ENCODE assay signal across 8 mouse cellular contexts in the genomic region with DNA sequence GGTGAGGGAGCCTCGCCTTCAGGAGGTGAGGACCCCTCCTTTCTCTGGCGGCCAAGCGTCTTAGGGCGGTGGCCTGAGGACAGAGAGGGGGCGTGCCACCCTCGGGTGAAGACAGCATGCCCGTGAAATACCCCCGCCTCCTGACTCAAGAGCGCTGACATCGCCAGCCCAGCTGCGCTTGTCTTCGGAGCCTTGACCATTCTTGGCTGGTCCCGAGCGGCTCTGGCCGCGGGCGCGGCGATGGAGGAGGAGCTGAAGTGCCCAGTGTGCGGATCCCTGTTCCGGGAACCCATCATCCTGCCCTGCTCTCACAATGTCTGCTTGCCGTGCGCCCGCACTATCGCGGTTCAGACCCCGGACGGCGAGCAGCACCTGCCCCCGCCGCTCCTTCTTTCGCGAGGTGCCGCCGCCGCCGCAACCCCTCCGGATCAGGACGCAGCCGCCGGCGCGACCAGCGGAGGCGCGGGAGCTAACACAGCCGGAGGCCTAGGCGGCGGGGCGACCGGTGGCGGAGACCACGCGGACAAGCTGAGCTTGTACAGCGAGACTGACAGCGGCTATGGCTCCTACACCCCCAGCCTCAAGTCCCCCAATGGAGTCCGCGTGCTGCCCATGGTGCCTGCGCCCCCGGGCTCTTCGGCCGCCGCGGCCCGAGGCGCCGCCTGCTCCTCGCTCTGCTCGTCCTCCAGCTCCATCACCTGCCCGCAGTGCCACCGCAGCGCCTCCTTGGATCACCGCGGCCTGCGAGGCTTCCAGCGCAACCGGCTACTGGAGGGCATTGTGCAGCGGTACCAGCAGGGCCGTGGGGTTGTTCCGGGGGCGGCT. TPM values are rescaled to one million over a fixed set of nuclear protein-coding genes. Genes with fewer than 3 reads are reported as not detected.
DNase-seq lines count a peak whose midpoint lies in the region; ATAC-seq and TF ChIP-seq lines count a peak whose summit lies in the region.

No protein-coding gene starts in this region.

- H3K4me1 ChIP-seq in embryonic facial prominence, embryonic 10.5 days: peaks cover 35% of the 10 kb centered on the region
- H3K4me1 ChIP-seq in intestine, embryonic 15.5 days (replicated peaks): peaks cover 28% of the 10 kb centered on the region
- peaks cover 15% of the 10 kb centered on the region for H3K4me1 ChIP-seq in neural tube, embryonic 11.5 days (ENCODE audit: control insufficient read depth, insufficient read depth, low read length)

- peak overlapping the region; percentile 48; the same call in 1 of the 2 replicates for H3K27ac ChIP-seq in layer of hippocampus, adult 2 months
- H3K27ac ChIP-seq in embryonic facial prominence, embryonic 10.5 days (replicated peaks): no peak overlapping the region; the same call in 1 of the 2 replicates
- no peak overlapping the region for H3K27ac ChIP-seq in intestine, embryonic 15.5 days
- peak overlapping the region; percentile 89 for H3K27ac ChIP-seq in neural tube, embryonic 11.5 days (ENCODE audit: low read depth, low read length)

- H3K9ac ChIP-seq in intestine, embryonic 15.5 days: 0 out of 2 replicates have a peak overlapping the region, but pooled peaks have one; percentile 2
- H3K9ac ChIP-seq in neural tube, embryonic 11.5 days (ENCODE audit: low read length): peak overlapping the region; percentile 63

- under 1% methylated on average over 81 of the region's 81 CpGs for WGBS in embryonic facial prominence, embryonic 10.5 days
- under 1% methylated on average over 81 of the region's 81 CpGs for WGBS in intestine, embryonic 15.5 days
- under 1% methylated on average over 69 of the region's 81 CpGs for WGBS in neural tube, embryonic 11.5 days

- peak overlapping the region; percentile 54 for H3K4me3 ChIP-seq in layer of hippocampus, adult 2 months
- peak overlapping the region; percentile 74 for H3K4me3 ChIP-seq in embryonic facial prominence, embryonic 10.5 days
- peak overlapping the region; percentile 57 for H3K4me3 ChIP-seq in intestine, embryonic 15.5 days (replicated peaks)
- peak overlapping the region; percentile 65 for H3K4me3 ChIP-seq in neural tube, embryonic 11.5 days (ENCODE audit: low read depth, low read length)

- H3K4me2 ChIP-seq in intestine, embryonic 15.5 days (replicated peaks): peak overlapping the region; percentile 100
- H3K4me2 ChIP-seq in neural tube, embryonic 11.5 days (ENCODE audit: low read depth): peak overlapping the region; percentile 94

- TF ChIP-seq CTCF in layer of hippocampus, adult 2 months (conservative IDR thresholded peaks at IDR 0.05): no peak

- H3K36me3 ChIP-seq in embryonic facial prominence, embryonic 10.5 days (replicated peaks): no peaks in the 10 kb centered on the region
- no peaks in the 10 kb centered on the region for H3K36me3 ChIP-seq in intestine, embryonic 15.5 days
- no peaks in the 10 kb centered on the region for H3K36me3 ChIP-seq in neural tube, embryonic 11.5 days (ENCODE audit: control insufficient read depth, insufficient read depth, low read length)

- peaks cover 94% of the 10 kb centered on the region for H3K27me3 ChIP-seq in embryonic facial prominence, embryonic 10.5 days (replicated peaks; ENCODE audit: low read depth, poor library complexity, severe bottlenecking)
- H3K27me3 ChIP-seq in intestine, embryonic 15.5 days (replicated peaks): peaks cover 64% of the 10 kb centered on the region
- peaks cover 28% of the 10 kb centered on the region for H3K27me3 ChIP-seq in neural tube, embryonic 11.5 days (ENCODE audit: control insufficient read depth, insufficient read depth, low read length)

- ATAC-seq in intestine, embryonic 15.5 days: peak; percentile 61
- ATAC-seq in neural tube, embryonic 11.5 days (ENCODE audit: insufficient read depth, low FRiP score, low TSS enrichment): peak; percentile 14
- ATAC-seq in erythroid progenitor cell, adult 5-6 weeks (replicated peaks; ENCODE audit: low FRiP score, poor library complexity, severe bottlenecking): no peak

- no peaks in the 10 kb centered on the region for H3K9me3 ChIP-seq in embryonic facial prominence, embryonic 10.5 days
- no peaks in the 10 kb centered on the region for H3K9me3 ChIP-seq in intestine, embryonic 15.5 days
- no peaks in the 10 kb centered on the region for H3K9me3 ChIP-seq in neural tube, embryonic 11.5 days (ENCODE audit: control insufficient read depth, low read length)

- no peak for DNase-seq in layer of hippocampus, adult 2 months (ENCODE audit: low spot score in 2 of 2)
- no peak for DNase-seq in layer of hippocampus, adult 8-10 months (ENCODE audit: low spot score in 2 of 2)
- DNase-seq in adrenal gland, postnatal 14 days: peak; percentile 30
- peak; percentile 27 for DNase-seq in embryonic facial prominence, embryonic 10.5 days (ENCODE audit: low spot score)
- DNase-seq in neural tube, embryonic 11.5 days (ENCODE audit: low spot score): peak; percentile 53
- no peak for DNase-seq in spleen, adult 18-20 months

RNA-seq across cellular contexts. Expression of gene Trim67, which starts 1.0 kb away (rescaled TPM):
- 1 to 10 TPM; 2.9 to 3.1 TPM for total RNA-seq in layer of hippocampus, adult 2 months (2021)
- 1 to 10 TPM; 1.9 to 2.3 (median 2.1) TPM for total RNA-seq in layer of hippocampus, adult 8-10 months (2022)
- total RNA-seq in adrenal gland, postnatal 14 days (2021): 4.7 and 5.4 TPM in 2 replicates
- polyA plus RNA-seq in embryonic facial prominence, embryonic 10.5 days (2016; fragmentation: Nextera tagmentation; extraction: Ambion mirVana): 0.36 and 0.51 TPM in 2 replicates
- polyA plus RNA-seq in intestine, embryonic 15.5 days (2015; fragmentation: Nextera tagmentation; extraction: Ambion mirVana): 0.57 and 0.64 TPM in 2 replicates
- 7.1 and 7.5 TPM in 2 replicates for polyA plus RNA-seq in neural tube, embryonic 11.5 days (2014; fragmentation: Nextera tagmentation; extraction: Ambion mirVana)
- total RNA-seq in erythroid progenitor cell, adult 5-6 weeks (2015; ENCODE audit: low replicate concordance): not detected in 2 replicates
- total RNA-seq in erythroid progenitor cell, adult 5-6 weeks (2017; ENCODE audit: low replicate concordance): not detected in 2 replicates

RNA-seq across cellular contexts. Expression of gene Fam89a, which starts 42.2 kb away (rescaled TPM):
- total RNA-seq in layer of hippocampus, adult 2 months (2021): under 1 TPM; 0.27 to 0.54 TPM
- 1 to 10 TPM in 1 of 4 experiments, under 1 TPM in 3; 0.56 to 1.2 (median 0.73) TPM for total RNA-seq in layer of hippocampus, adult 8-10 months (2022)
- 1.8 TPM in 2 replicates for total RNA-seq in adrenal gland, postnatal 14 days (2021)
- polyA plus RNA-seq in embryonic facial prominence, embryonic 10.5 days (2016; fragmentation: Nextera tagmentation; extraction: Ambion mirVana): 6.5 and 7.6 TPM in 2 replicates
- polyA plus RNA-seq in intestine, embryonic 15.5 days (2015; fragmentation: Nextera tagmentation; extraction: Ambion mirVana): 3.9 and 4.3 TPM in 2 replicates
- polyA plus RNA-seq in neural tube, embryonic 11.5 days (2014; fragmentation: Nextera tagmentation; extraction: Ambion mirVana): 4.1 and 5.5 TPM in 2 replicates
- not detected in 2 replicates for total RNA-seq in erythroid progenitor cell, adult 5-6 weeks (2015; ENCODE audit: low replicate concordance)
- not detected in 2 replicates for total RNA-seq in erythroid progenitor cell, adult 5-6 weeks (2017; ENCODE audit: low replicate concordance)

Comparison
In these comparisons a context has a peak if more than half of its experiments do, and no peak if none do; other contexts are left out.
1. DNase-seq: peak in adrenal gland, postnatal 14 days (single experiment), embryonic facial prominence, embryonic 10.5 days (single experiment) and neural tube, embryonic 11.5 days (single experiment); none in layer of hippocampus, adult 2 months (0 of 2), layer of hippocampus, adult 8-10 months (0 of 2) and spleen, adult 18-20 months (0 of 2).
2. H3K27ac ChIP-seq: peak in layer of hippocampus, adult 2 months (single experiment) and neural tube, embryonic 11.5 days (single experiment); none in embryonic facial prominence, embryonic 10.5 days (single experiment) and intestine, embryonic 15.5 days (single experiment).
3. Peak in every context shown above with its lines, with median percentiles within 50 percentile points of each other: H3K4me3 ChIP-seq.